Mouse (Mus musculus): ENCODE data around the gene Il17d.

Il17d gene

DNA sequence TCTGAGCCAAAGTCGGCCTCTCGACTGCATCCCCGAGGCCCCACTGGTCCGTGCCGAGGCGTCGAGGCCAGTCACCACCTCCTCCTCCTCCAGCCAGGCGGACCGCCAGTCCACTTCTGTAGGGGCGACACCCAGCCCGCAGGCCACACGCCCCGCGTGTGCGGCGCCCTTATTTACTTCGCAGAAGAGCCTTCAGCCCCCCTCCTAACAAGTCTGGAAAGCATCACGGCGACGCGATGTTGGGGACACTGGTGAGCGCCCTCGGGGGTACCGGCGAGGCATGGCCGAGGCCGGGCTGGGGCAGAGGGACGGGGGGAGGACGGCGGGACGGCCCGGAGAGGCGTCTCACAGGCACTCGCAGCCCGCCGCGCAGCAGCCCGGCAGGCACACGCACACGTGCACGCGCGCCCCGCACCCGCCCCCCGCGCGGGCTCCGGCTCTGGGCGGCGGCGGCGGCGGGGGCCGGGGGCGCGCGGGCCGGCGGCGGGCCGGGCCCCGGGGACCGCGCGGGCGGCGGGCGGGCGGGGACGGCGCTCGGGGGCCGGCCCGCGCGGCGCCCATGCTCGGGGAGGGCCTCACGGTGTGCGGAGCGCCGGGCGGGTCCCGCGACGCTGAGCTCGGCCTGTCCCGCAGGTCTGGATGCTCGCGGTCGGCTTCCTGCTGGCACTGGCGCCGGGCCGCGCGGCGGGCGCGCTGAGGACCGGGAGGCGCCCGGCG, at the start of gene Il17d:
Gene Il17d (plus strand): TSS at position 107 of the 717 bp plus-strand sequence.
- DNase-seq, result no peak

DNA sequence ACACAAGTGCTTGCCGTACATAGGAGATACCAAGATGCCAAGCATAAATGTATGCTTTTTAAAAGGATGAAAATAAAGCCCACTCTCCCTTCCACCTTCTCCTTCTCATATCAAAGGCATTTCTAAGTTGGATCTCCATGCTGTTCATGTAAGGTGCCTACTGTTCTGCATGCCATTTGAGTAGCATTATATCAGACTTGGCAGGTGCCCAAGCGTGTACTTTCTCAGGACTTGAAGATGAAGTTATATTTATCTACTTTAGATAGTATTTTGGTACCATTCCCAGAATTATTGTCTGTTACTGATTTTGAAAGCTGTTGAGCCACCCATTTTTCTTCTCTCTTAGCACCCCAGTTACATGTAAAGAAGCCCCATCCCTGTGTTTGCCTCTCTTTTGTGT, 49.5 kb upstream of the Il17d start:
- DNase-seq, result no peak

DNA sequence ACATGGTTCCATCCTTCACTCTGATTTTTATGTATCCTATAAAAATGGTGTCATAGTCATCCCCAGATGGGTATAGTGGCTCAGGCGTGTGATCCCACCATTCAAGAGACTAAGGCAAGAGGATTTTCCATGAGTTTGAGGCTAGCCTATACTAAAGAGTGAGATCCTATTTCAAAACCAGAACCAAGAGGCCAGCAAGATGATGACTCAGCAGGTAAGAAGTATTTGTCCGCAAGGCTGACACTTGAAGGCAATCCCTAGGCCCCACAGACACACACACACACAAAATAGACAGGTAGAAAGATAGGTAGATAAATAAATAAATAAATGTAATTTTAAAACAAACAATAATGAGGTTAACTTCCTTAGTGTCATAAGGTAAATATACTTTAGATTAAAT, 42.3 kb upstream of the Il17d start:
- no peak for DNase-seq

- DNase-seq, result no peak
Observed at GRCm38 (mm10) chr14:57484183-57484582, 40.4 kb upstream of the Il17d start.

GRCm38 (mm10) chr14:57489696-57490095, 34.9 kb upstream of the Il17d start:
- DNase-seq, result no peak

DNA sequence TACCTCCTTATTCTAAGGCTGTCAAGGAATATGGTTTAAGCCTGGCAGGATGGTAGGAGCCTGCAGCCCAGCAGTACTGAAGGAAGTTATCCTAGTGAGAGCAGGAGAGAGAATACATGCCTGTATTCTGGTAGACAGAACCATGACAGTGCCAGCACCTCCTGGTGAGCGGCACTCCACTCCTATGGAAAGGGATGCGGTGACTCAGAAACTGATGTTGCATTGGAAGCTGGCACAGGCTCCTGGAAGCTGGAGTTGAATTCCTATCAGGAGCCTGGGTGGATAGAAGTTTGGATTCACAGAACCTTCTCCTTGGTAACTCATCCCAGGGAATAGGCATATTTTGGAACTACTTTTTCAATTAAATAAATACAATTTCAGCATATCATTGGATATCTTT, 30.7 kb upstream of the Il17d start:
- DNase-seq, result no peak

GRCm38 (mm10) chr14:57503729-57504128, 20.8 kb upstream of the Il17d start:
- no peak for DNase-seq

GRCm38 (mm10) chr14:57509554-57509953, 15.0 kb upstream of the Il17d start:
- no peak for DNase-seq

DNA sequence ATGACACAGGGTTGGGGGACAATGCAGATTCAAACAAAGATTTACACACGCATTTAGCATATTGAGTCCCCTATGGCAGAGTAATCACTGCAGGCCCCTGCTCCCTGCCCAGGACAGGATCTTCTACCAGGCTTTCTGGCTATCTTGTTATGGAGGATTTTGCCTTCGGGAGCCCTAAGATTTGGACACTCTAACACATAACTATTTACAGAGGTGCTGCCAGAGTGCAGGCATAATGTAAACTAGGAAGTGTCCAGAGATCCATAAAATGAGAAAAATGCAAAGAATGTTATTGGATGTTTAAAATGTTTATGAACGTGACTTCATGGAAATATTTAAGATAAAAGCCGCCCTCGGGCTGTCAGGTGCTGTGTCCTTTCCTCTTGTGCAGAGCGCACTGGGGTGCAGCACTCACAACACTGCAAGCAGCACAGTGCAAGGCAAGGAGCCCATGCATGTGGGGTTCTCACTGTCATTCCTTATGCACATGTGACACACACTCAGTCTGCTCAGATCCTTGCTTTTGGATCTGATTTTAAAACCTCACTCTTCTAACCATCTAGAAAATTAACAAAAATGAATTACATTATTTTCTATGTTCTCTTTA, 9.3 kb upstream of the Il17d start:
- no peak for DNase-seq

- no peak for DNase-seq
Observed at GRCm38 (mm10) chr14:57517001-57517400, 7.6 kb upstream of the Il17d start.

GRCm38 (mm10) chr14:57523762-57524161, 815 bp upstream of the Il17d start:
- DNase-seq, result no peak

- peak; percentile 69 for DNase-seq
Observed at GRCm38 (mm10) chr14:57525388-57526049, 942 bp downstream of the Il17d start.

DNA sequence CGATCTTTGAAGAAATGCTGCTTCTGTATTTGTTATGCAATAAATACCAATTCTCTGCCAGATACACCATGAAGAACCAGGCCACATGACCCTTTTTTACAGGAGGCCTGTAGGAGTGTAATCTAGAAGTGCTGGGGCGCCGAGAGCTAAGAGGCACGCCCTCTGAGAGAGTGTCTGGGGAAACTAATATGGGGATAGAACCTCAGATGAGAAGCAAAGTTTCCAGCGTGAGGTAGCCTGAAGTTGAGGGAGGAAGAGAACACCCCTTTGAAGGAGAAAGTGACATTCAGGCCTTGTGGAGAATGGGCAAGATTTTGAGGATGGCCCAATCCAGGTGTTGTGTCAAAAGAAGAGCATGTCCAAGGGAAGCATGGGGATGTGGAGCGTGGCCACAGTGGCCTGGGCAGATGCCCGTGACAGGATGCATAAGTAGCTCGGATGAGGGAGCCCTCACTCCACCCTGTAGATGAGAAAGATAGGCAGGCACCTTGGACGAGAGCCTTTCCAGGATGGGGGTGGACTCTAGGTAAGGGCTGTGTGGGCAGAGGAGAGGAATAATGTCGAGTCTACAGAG, 1.6 kb downstream of the Il17d start:
- no peak for DNase-seq

DNA sequence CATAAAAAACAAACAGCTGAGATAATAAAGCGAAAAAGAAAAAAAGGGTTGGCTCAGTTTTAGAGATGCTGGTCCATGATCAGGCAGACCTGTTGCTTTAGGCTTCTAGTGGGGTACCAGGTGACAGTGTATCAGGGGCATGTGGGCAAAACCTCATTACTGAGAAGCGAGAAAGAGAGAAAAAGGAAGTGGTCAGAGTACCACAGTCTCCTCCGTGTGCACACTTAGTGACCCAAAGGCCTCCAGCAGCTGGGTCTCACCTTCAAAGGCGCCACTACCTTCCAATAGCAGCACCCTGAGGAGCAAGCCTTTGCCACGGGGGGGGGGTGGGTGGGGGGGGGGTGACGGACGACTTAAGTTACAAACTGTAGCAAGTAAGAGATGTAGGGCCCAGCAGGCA, 2.5 kb downstream of the Il17d start:
- no peak for DNase-seq

DNA sequence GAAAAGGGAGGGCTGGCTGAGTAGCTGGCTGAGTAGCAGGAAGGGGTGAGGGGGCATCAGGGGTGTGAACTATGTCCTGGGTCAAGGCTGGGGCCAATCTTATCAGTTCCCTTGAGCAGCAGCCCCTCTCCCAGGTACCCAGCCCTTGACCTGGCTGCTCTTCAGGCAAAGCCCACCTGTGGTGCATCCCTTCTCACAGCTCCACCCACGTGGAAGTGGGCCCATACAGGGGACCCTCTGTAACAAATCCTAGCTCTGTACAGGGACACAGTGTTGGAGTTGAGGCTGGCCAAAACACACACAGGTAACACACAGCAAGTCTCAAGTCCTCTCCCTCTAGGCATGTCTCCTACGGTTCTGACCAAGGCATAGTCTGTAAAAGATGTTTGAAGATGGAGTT, 3.0 kb downstream of the Il17d start:
- no peak for DNase-seq

DNA sequence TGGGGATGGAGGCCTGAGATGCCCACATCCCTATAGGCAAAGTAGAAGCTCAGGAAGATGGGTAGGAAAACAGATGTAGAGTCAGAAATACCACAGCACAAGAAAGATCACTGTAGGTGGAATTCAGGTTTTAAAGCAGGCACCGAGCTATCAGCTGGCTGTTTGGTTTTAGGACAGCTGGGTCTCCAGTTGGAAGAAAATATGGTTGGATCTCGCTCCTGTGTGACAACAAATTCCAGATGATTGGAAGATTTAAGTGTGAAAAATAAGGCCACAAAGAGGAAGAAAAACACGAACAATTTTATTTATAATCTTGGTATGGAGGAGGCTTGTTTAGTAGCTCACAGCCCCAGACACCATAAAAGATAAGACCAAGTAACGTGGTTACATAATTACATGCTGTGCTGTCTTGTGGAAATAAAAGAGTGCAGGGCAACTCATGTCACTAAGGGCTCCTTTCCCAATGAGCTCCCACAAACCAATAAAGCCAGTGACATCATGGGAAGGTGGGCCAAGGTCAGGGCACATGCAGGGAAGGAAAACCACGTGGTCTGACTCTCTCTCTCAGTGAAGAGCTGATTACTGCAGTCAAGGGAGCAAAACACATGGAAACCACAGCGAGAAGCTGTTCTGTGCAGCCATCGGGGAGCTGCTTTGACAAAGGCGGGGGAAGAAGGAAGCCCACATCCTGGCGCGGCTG, 4.7 kb downstream of the Il17d start:
- no peak for DNase-seq

GRCm38 (mm10) chr14:57529786-57530515, 5.4 kb downstream of the Il17d start:
- DNase-seq, result no peak

DNA sequence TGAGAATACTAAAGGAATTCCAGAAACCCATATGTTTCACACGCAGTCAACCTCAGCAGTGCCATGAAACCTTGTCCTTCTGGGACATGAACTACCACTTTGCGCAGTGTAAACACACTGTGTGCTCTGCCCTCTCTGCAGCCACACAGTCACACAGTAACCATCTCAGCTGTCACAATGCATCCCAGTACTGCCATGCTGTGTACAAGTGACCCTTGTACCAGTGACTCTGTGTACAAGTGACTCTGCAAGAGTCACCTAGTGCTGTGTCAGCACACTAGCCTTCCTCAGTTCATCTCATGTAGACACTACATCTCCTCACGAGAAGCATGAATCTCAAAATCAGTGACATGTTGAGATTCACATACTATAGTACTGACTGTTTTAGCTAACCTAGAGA, 8.0 kb downstream of the Il17d start:
- no peak for DNase-seq

GRCm38 (mm10) chr14:57533214-57533613, 8.6 kb downstream of the Il17d start:
- DNase-seq, result peak; percentile 54

DNA sequence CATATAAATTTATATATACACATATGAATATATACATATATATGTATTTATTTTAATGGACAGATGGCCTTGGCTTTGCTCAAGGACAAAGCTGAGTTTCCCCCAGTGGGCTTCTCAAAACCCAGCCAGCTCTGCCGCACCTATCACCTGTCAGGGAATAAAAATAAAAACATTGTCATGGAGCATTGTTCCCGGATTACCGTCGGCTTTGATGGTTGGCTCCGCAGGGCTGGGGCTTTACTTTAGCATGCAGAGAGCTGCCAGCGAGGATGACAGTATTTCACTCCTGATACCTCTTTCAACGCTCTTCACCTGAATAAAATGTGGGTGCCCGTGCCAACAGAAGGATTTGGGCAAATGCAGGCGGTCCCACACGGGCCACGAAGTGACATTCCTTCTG, 9.3 kb downstream of the Il17d start:
- no peak for DNase-seq

- no peak for DNase-seq
Observed at GRCm38 (mm10) chr14:57534346-57534745, 9.8 kb downstream of the Il17d start.

- no peak for DNase-seq
Observed at GRCm38 (mm10) chr14:57534961-57535360, 10.4 kb downstream of the Il17d start.

- DNase-seq, result no peak
Observed at GRCm38 (mm10) chr14:57535646-57536045, 11.1 kb downstream of the Il17d start.

Measured in liver (tissue).